Mouse (Mus musculus) spleen, adult 2 months (tissue): Measurements from ENCODE around the gene Parn.

Experiments
- CTCF ChIP-seq: fragments of 200-500 bp; IDR thresholded peaks from 2 replicates; pipeline ENCODE4 v1.5.1; 2011; ENCODE audit warnings: mild to moderate bottlenecking, inconsistent platforms; ENCODE audit not compliant: insufficient read depth, insufficient read length, insufficient replicate concordance; ENCODE audit errors: extremely low read depth
- POLR2A ChIP-seq: fragments of 200-500 bp; IDR thresholded peaks from 2 replicates; pipeline ENCODE4 v1.6.1; 2011; ENCODE audit warnings: low read depth, low read length, inconsistent platforms

GRCm38 (mm10) chr16:13575306-13575705, 92.7 kb downstream of the Parn start:
- no peak for TF ChIP-seq CTCF
- no peak for TF ChIP-seq POLR2A
